Mouse (Mus musculus) urinary bladder, postnatal 25 days (tissue): ENCODE data around the gene Samd4.

ENCODE experiments used
- DNase-seq: peaks from one replicate; pipeline ENCODE4 v3.0.0; 2022; ENCODE audit warnings: low spot score

Gene Samd4

GRCm38 (mm10) chr14:46908858-46909257, 26.2 kb downstream of the Samd4 start:
- DNase-seq, result no peak

DNA sequence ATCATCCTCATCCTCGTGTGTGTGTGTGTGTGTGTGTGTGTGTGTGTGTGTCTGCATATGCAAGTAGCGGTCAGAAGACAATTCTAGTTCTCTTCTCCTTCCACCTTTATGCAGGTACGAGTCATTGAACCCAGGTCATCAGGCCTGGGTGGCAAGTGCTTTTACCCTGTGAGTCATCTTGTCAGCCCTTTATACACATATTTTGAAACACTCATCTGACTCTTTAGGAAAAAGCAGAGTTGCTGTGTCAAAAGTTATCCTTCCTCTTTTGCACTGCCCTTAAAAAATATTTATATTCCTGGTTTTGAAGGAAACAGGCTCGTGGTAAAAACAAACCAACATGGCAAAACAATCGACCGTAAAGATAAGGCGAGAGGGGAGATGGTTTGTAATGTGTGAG, 29.8 kb downstream of the Samd4 start:
- no peak for DNase-seq

DNA sequence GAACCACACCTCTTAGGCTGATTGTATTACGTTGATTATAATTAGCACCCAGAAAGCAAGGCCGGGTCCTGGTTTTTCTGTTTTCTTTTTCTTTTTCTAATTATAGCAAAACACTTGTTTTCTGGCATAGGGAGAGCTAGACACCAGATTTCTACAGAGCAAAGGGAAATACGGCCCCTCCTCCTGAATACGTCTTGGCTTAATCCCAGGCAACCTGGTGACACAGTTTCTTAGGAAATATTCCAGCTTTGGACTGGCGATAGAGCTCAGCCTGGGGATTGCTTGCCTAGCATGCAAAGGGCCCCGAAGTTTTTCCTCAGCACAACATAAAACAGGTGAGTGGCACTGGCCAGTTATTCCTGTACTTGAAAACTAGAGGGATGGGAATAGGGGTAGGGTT, 31.7 kb downstream of the Samd4 start:
- no peak for DNase-seq

- DNase-seq, result no peak
These were observed 32.9 kb downstream of the Samd4 start for GRCm38 (mm10) chr14:46915555-46915954.

DNA sequence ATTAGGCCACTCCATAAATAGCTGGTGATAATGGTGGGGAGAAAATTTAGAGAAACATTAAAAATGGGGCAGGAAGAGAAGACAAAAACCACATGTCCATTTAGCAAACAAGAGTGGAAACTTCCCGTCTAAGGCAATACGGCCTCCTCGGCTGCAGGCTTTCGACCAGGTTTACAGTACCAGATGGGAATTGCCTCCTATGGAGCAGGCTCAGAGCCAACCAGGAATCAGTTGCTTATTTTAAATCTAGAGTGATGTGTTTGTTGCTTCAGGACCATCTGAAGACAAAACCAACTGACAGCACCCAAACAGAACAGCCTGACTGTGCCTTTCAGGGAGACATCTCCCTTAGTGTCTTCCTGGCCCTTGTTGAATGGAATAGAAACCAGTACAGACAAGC, 33.9 kb downstream of the Samd4 start:
- no peak for DNase-seq

- no peak for DNase-seq
These were observed 34.5 kb downstream of the Samd4 start for GRCm38 (mm10) chr14:46917136-46917535.

- no peak for DNase-seq
These were observed 34.9 kb downstream of the Samd4 start for GRCm38 (mm10) chr14:46917581-46917980.

- no peak for DNase-seq
These were observed 37.8 kb downstream of the Samd4 start for GRCm38 (mm10) chr14:46920496-46920895.

- DNase-seq, result no peak
These were observed 38.7 kb downstream of the Samd4 start for GRCm38 (mm10) chr14:46921178-46921975.

GRCm38 (mm10) chr14:46923931-46924330, 41.3 kb downstream of the Samd4 start:
- no peak for DNase-seq

- DNase-seq, result no peak
These were observed 41.8 kb downstream of the Samd4 start for GRCm38 (mm10) chr14:46924422-46924821.

- DNase-seq, result no peak
These were observed 45.9 kb downstream of the Samd4 start for GRCm38 (mm10) chr14:46928556-46928955.

DNA sequence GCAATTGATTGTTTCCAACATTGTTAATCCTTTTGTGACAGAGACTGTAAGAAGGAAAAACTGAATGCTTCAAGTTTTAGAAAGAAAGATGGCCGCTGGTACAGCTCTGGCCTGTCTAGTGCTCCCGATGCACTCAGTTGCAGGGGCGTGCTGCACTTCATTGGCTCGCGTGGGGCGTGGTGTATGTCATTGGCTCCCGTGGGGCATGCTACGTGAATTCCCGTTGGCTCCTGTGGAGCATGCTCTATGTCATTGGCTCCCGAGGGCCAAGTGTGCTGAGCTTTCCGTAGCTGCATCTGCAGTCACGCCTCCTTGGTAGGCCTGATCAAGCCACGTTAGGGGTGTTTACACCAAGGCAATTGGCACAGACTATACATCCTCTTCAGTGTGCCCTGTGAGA, 49.5 kb downstream of the Samd4 start:
- no peak for DNase-seq

- DNase-seq, result no peak
These were observed 50.1 kb downstream of the Samd4 start for GRCm38 (mm10) chr14:46932708-46933107.

DNA sequence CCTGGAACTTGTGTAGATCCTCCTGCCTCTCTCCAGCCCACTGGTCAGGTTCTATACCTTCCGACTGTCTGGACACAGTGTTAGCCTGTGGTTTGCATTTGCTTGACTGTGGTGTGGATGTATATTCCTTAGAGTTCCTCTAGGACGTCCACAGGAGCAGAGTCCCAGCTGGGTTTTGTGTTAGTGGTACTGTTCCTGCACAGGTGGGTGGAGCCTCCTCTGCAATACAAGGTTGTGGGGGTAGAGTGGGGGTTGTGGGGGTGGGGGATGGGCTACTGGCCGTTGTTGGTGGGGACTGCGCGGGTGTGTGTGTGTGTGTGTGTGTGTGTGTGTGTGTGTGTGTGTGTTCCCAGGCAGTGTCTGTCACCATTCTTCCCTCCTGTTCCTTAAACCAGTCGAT, 58.4 kb downstream of the Samd4 start:
- no peak for DNase-seq

GRCm38 (mm10) chr14:46941896-46942812, 59.5 kb downstream of the Samd4 start:
- no peak for DNase-seq

- DNase-seq, result no peak
These were observed 61.8 kb downstream of the Samd4 start for GRCm38 (mm10) chr14:46944411-46944810.

DNA sequence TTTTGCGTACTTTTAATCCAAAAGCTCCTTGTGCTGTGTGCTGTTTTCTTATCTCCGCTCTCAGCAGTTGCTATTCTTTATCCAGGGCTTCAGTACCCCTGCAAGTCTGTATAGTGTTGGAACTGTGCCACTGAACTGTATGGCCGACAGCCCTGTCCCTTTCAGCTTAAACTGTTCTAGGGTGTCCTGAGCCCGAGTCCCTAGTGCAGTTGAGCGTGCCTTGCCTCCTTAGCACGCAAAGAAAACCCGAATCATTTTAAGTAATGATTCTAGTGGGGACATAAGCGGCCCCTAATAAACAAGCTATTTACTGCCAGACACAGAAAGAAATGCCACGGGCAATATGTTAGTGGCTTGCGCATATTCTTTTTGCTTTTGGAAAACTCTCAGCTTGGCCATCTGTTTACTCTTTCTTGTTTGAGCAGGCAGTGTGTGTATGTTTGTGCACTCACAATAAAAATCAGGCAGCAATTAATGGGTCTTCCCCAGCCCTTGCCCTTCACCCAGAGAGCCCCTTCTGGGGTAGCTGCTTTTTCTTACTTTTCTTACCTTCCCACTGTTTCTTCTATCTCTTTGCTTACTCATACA, 63.3 kb downstream of the Samd4 start:
- DNase-seq, result no peak

DNA sequence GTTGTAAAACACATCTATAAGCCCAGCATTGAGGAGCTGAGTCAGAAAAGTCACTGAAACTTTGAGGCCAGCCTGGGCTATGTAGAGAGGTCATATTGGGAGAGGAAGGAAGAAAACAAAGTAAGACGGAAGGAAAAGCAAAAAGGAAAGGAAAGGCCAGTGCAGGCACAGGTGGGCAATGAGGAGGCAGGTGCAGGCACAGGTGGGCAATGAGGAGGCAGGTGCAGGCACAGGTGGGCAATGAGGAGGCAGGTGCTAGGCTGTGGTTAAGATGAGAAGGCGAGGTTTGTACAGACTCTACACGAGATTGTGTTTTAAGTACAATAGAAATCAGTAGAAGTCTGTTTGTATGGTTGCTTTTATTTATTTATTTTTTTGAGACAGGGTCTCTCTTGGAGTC, 65.0 kb downstream of the Samd4 start:
- no peak for DNase-seq

DNA sequence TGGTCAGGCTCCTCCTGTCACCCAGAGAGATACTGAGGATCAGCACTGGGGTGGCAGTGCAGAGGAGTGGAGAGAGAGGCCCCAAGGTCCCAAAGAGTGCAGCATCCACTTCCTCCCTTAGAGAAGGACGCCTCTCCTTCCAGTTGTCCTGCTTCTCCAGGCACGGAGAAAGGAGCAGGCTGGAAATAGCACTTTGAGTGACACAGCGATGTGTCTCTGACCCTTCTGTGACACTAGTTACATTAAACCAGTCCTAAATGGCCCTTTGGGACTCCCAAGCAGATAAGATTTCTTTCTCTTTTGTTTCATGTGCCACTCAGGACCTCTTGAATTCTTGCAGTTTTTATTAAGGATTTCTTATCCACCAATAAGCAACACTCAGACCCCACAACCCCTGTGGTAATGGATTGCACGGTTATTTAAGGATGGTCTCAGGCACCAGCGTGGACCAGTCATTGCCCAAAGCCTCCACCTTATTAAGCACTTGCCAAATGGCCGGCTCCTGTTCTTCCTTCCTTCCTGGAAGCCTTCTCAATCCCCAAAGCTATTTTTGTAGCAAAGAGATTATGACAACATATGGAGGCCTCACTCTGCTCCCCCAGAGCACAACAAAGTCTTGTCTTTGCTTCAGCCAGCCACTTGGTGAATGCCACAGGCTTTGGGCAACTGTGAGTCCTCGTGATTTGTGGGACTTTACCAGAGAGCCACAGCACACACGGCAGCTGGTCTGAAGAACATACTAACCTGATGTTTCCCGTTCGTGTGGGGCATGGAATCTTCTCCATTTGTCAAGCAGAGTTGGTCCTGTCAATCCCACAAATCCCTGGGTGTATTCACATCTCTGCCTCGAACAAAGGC, 68.1 kb downstream of the Samd4 start:
- DNase-seq, result no peak

GRCm38 (mm10) chr14:46952264-46952663, 69.6 kb downstream of the Samd4 start:
- no peak for DNase-seq

DNA sequence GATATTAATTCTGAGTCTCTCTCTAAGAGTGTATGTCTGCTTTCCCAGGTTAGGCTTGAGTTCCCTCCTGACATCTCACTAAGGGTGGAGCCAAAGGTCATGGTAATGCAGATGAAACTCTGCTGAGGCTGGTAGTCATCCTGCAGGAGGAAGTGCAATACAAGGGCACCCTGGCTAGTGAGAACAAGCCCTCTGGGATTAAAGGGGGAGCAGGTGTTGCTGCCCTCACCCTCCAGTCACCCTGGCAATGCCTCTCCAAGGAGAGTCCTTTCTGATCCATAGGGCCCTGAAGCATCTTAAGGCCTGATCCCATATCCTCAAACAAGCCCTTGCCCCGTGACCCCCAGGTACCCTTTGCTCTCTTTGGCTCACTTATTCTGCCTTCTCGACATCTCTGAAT, 72.5 kb downstream of the Samd4 start:
- no peak for DNase-seq
